Mouse (Mus musculus) urinary bladder, adult 2 months (tissue): ENCODE results near the gene Nxph4. TPM values are rescaled to one million over a fixed set of nuclear protein-coding genes. Genes with fewer than 3 reads are reported as not detected.

Experiments used
- DNase-seq: peaks from one replicate; pipeline ENCODE4 v3.0.0; 2022; ENCODE audit warnings: low spot score
- polyA plus RNA-seq: library from polyadenylated mRNA; depleted of rRNA; stranded (reverse); fragments of >200 nt; gene quantifications from 2 replicates; pipeline ENCODE4 v1.2.3, GENCODE M21; 2012; rRNA removed

The Nxph4 gene
- 0.04 and 0.07 TPM in 2 replicates for polyA plus RNA-seq

DNA sequence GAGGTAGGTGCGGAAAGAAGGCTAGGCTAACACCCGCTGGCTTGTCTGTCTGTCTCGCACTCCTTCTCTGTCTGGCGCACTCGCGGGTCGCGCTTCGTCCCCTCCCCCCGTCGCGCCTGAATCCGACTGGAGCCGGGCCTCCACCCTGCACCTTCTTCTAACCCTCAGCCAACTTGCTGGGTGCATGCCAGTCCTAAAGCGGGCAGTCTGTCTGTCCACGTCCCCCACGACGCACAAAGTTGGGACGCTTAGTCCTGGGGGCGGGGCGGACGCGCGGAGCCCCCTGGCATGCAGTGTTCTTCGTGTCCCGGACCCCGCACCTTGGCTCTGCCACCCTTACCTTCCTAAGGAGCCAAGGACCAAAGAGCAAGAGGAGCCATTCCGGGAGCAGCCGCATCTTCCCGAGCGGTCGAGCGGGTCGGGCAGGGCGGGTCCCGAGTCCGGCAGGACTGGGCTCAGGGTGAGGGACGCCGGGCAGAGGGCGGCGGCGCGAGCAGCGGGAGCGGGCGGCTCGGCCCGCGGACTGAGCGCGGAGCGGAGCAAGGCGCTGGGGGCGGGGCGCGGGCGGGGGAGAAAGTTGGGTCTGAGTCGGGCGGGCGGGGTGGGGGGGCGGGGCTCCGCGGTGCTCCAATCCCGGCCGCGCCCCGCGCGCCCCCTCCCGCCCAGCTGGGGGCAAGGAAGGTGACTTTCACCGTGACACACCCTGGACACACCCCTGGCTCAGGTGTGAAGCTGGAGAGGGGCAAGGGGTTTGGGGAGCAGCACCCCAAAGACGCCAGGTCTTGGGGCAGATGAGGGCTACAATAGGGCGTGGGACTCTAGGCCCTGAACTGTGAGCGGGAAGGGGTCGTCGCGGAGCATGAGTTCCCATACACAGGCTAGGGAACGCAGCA is at the start of gene Nxph4:
Gene Nxph4 (minus strand): TSS at position 524 of the 893 bp plus-strand sequence.
- DNase-seq: no peak

DNA sequence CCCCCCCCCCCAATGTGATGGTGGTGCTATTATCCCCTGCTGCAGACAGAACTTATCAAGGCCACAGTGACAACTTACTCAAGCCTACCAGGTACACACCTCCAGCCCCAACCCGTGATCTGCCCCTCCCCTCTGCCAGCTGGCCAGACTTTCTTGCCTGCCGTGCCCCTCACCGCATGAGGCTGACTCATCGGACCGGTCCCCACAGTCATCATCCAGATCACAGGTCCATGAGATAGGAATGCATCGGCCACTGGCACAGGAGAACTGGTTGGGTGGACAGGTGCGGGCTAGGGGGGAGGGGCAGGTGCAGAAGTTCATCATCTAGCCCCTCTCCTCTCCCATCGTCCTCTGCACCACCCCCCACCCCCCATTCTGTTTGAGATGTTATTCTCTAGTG is 49.3 kb upstream of the Nxph4 start:
- DNase-seq: no peak

DNA sequence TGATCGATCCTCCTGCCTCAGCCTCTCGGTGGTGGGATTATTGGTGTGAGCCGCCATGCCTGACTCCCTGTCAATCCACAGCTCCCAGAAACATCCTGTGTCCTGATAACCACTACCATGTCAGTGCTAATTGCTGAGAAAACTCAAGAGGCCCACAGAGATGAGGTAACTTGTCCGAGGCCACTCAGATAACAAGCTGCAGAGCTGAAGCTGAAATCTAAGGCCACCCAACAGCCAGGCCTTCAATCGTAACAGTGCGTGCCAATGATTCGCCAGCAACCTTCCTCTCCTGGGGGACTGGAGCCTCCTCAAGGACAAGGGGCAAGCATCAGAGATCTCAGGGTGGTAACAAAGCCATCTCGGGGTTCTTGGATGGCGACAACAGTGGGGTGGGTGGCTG is 46.9 kb upstream of the Nxph4 start:
- DNase-seq: no peak

DNA sequence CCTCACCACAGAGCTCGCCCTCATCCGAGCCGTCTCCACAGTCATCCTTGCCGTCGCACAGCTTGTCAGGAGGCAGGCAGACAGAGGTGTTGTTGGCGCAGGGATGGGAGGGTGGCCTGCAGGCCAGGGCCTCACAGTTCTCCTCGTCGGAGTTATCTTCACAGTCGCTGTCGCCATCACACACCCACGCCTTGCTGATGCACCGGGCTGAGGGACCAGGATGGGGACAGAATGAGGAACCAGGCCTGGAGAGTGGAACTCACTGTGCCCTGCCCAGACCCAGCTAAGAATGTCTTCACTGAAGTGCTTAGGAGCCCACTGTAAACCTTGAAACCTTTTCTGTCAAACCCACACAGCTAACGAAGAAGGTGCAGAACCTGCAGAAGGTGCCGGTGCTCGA is 43.6 kb upstream of the Nxph4 start:
- DNase-seq: no peak

DNA sequence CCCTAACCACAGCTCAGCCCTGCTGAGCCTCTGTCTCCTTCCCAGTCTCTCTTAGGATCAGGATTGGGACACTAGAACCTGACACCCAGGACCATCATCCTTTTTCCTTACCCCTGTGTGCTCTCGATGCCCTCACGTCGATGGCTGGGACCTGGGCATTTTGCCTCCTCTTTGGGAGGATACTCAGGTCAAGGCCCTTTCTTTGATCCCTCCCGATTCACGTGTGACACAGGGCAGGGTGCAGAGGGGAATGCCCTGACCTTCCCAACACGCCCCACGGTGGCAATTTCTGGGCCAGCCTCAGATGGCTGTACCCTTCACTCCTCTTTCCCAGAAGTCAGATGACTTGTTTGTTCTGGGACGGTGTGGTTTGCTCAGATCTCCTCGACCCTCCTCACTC is 42.8 kb upstream of the Nxph4 start:
- no peak for DNase-seq

DNA sequence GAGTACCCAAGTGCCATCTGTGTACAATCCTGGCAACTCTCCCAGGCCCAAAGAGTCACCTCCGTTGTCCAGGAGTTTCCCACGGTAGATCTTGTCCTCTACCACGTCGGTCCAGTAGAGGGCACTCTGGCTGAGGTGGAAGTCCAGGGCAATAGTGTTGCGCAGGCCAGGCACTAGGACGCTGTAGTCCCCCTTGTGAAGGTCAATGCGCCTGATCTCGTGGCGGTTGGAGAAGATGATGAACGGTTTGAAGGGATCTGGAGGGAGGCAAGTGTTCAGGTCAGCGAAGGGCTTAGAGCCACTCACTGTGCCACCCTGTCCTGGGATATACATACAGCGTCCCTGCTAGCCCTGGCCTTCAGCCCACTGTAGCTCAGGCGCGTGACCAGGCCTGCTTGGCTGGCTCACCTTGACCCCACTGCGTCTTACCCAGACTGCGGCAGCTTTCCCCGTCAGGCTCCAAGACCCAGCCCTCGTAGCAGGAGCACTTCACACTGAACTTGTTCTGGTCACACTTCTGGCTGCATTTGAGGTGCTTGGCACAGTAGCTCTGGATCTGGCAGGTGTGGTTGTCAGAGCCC is 42.1 kb upstream of the Nxph4 start:
- DNase-seq: peak; percentile 66

DNA sequence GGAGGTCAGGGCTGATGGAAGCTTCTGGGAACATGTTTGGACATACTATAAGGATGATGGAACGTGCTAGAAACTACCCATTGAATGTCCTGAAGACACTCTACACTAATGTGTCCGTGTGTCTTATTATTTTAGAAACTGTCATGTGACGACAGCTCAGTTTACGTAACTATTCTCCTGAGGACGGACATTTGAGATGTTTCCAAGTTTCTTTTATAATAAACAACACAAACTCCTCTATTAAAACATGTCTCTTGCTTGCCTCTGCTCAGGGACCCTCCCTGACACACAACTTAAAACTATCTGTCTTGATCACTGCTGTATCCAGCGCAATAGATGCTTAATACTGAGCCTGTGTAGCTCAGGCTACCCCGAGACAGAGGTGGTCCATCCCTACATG is 41.4 kb upstream of the Nxph4 start:
- DNase-seq: no peak

DNA sequence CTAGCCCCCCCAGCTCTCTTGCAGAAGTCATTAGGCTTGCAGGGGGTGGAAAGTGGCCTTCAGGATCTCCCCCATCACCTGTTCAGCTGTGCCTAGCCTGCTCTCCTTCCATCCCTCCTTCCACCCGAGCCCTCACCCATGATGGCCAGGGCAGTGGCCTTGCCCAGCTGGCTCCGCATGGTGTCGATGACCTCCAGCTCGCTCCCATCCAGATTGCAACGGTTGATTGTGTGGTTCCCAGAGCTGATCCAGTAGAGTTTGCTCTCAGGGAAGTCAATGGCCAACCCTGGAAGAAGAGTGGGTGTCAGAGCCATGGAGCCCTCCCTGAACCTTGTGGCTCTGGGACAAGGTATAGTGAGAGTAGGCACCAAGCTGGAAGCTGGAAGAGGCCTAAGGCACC is 37.9 kb upstream of the Nxph4 start:
- no peak for DNase-seq

DNA sequence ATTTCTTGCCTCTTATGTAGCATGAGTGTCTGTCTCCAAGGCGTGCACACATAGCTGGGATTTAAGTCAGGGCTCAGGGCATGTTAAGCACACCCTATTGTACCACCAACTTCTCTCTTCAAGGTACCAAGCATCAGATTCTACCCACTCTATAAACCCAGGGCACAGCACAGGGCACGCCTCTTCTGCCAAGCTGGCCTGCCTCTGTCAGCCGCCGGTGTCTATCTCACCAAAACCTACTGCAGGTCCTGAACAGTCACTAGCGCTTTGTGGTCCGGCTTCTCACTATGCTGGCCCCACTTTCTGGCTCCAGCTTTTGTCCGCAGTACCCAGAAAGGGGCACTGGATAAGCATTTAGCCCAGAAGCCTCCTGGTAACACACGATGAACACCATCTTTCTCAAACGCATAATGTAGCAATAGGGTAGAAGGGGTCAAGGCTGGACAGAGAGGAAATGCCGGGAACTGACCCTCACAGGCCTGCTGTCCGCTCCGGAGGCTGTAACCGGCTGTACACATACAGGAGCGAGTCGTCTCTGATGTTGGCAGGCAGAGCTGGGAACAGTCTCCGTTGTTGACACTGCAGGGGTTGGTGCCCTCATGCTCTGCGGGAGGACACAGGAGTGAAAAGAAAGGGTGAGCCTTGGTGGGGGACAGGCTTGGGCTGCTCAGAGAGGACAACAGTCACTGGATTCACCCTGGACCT is 36.7 kb upstream of the Nxph4 start:
- no peak for DNase-seq

DNA sequence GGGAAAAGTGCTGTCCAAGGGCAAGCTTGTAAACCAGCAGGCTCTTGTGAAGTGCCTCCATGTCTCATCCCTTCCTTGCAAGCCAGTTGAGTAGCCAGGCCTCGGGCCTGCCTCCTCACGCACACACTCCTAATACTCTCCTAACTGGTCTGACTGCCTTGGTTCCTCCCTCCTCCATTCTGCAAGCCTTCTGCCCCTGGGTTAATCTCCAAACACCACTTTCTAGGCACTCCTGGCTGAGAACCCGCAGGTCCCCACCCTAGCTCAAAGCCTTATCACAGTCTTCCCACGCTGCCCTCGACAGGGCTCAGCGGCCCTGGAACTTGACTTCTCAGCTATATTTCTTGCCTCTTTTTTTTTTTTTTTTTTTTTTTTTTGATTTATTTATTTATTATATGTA is 36.0 kb upstream of the Nxph4 start:
- no peak for DNase-seq

DNA sequence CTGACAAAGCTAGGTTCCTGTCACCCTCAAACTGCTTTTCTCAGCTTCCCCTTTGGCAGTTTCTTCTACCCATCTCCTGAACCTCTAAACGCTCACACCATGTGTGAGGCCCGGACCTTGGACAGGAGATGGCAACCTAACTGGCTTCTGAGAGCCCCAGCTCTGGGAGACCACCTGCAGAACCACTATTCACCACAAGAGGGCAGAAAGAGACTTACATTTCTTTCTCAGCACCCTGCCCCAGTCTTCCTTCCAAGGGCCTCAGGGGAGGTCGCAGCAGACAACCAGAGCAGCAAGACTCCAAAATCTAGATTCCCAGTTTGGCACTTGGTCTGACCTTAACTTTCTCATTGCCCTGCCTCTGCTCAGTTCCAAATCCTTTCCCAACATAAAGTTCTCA is 35.1 kb upstream of the Nxph4 start:
- DNase-seq: no peak

DNA sequence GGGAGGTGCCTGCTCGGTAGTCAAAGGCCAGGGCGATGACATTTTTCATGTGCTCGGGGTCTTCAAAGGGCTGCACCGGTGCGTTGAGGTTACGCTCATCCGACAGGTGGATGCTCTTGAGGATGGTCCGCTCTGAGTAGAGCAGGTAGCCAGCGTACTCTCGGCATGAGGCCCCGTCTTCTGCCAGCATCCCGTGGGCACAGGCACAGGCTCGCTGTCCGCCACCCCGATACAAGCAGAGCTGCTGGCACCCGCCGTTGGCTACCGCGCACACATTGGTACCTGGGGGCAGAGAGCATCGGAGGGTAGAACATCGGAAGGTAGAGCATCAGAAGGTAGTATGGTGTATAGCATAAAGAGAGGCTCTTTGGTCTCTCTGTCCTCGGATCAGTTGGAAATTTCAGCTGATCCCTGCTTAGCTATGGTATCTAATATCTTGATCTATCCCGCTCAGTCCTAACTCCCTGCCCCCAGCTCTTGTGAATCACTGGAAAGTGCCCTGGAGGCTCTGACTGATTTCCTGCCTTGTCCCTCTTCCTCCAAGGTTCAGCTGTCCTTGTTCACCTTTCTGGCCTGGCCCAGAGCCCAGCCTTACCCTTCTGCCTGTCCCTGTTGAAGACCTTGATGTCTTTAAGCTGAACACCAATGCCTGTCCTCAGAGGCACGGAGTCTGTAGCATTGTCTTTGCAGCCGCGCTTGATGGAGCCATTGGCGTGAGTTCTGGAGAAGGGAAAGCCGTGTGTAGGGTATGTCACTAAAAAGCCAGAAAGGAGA is 32.4 kb upstream of the Nxph4 start:
- DNase-seq: no peak

DNA sequence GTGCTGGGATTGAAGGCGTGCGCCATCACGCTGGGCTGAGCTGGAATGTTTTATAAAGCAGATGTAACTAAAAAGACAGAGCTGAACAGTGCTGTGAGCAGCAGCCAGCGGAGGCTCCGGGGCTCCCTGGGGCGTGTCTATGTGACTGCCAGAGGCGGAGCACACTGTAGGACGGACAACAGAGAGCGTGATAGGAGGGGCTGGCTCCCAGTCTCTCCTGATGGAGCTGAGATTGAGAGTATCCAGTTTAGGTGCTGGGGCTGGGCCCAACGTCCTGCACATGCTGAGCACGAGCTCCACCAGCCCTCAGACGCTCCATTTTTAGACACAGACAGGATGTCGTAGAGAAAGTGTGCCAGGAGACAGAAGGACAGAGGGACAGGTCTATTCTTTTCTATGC is 29.9 kb upstream of the Nxph4 start:
- no peak for DNase-seq

DNA sequence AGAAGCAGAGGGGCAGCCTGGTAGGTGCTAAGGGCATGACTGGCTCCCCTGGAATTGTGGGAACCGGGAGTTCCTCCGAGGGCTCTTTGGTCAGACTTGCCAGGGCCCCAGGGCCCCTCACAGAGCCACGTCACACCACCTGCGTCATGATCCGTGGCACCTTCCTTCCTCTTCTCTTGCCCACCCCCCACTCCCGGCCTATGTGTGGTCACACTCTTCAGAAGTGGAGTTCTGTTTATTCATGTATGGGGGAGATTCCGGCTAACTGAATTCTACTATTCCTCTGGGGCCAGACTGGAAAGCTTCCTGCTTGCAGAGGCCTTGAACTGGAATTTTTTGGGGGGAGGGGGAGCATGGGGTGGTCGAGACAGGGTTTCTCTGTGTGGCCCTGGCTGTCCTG is 29.5 kb upstream of the Nxph4 start:
- DNase-seq: no peak

DNA sequence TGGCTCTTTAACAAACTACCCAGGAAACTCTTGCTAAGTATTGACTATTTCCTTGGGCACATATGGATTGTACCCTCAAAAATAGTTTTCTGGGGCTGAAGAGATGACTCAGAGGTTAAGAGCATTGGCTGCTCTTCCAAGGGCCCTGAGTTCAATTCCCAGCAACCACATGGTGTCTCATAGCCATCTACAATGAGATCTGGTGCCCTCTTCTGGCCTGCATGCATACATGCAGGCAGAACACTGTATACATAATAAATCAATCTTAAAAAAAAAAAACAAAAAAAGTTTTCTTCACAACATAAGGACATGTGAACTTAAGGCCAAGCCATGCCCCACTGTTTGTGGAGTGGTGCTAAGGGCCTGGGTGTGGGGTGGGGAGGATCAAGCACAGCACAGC is 26.8 kb upstream of the Nxph4 start:
- no peak for DNase-seq

DNA sequence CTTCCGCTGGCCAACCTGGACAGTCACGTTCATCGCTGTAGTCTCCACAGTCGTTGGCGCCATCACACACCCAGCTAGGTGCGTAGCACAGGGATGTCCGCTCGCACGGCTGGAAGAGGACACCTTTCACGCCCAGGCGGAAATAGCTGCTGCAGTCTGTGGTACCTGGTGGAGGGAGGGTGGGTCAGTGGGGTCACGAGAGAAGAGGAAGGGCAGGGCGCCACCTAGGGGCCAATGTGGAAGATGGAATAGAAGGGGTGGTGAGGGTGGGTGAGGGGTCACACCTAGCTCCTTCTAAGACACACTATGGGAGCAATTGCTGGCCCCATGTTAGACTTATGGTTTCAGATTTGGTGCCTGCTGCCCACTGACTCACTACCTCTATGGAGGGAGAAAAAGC is 23.0 kb upstream of the Nxph4 start:
- no peak for DNase-seq

DNA sequence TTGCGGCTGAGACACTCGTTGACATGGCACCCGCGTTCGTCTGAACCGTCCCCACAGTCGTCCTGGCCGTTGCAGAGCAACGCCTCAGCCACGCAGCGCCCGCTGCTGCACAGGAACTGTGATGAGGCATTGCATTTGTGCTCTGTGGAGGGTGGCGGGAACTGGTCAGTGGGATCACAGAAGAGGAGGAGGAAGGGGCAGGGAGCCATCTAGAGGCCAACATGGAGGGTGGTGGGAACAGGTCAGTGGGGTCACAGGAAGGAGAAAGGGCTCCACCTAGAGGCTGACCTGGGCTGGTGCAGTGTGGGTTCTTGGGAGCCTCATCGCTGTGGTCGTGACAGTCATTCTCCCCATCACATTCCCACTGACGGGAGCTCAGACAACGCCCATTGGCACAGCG is 21.3 kb upstream of the Nxph4 start:
- DNase-seq: no peak

DNA sequence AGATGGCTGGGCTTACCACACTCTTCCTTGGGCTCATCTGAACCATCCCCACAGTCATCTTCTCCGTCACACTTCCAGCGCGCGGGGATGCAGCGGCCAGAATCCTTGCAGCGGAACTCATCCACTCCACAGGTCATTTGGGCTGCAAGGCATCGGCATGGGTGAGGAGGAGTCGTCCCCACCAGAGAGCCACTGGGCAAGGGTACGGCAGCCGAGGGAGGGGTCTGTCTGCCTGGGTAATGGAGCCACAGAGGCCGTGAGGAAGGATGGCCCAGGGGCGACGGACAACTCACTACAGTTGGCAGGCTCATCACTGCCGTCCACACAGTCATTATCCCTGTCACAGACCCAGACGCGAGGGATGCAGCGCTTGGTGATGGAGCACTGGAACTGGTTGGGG is 15.5 kb upstream of the Nxph4 start:
- DNase-seq: no peak

DNA sequence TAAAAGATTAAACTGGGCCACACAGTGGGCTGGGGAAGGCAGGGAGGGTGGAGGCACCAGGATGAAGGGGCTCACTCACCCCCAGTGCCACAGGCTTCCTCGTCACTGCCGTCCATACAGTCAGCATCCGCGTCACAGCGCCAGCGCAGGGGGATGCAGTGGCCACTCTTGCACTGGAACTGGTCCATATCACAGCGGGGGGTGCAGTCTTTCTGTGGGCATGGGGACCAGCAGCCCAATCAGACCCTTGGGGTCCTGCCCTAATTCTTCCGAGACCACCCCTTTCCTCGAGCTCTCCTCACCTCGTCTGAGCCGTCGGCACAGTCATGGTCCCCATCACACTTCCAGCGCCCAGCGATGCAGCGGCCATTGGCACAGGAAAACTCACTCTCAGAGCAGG is 13.9 kb upstream of the Nxph4 start:
- no peak for DNase-seq

DNA sequence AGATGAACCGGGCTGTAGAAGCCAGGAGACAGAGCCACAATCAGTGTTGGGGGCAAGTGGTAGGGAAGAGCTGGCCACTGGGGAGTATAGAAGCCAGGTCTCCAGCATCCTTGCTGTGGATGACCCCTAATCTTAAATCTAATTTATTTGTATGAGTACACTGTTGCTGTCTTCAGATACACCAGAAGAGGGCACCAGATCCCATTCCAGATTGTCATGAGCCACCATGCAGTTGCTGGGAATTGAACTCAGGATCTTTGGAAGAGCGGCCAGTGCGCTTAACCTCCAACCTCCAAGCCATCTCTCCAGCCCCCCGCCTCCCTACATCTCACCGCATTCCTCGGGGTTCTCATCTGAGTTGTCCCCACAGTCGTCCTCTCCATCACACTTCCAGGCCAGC is 12.1 kb upstream of the Nxph4 start:
- DNase-seq: no peak

DNA sequence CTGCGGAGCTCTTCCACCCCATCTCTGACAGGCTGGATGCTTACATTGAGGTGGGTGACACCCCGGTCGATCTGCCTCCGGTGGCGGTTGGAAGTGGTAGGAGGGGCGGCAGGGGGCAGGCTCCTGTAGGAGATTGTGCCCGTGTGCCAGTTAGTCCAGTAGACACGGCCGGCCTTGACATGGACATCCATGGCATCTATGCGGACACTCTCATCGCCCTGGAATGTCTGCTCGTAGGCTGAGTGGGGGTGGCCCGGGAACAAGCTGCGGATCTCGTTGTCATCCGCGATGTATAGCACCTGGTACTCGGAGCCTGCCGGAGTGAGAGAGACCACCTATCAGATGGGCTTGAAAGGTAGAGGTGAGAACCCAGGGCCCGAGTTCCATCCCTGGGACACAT is 10.0 kb upstream of the Nxph4 start:
- no peak for DNase-seq

DNA sequence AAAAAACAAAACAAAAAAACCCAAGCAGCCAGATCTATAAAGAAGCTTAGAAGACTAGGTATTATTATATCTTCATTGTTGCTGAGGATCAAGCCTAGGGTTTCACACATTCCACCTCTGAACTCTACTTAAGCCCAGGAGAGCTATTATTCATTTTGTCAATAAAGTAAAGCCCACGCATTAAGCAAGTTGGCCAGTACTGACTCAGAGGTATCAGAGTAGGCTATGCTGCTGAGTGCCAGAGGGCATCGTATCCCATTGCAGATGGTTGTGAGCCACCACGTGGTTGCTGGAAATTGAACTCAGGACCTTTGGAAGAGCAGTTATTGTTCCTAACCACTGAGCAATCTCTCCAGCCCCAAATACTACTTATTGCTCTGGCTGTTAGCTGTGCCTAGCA is 9.6 kb upstream of the Nxph4 start:
- no peak for DNase-seq
